Mouse (Mus musculus) small intestine, adult 2 months (tissue): Measurements from ENCODE around the gene Ssx2ip.

ENCODE experiments used
- CTCF ChIP-seq: fragments of 200-500 bp; IDR thresholded peaks from 2 replicates; pipeline ENCODE4 v1.5.1; 2012; ENCODE audit warnings: low read depth, mild to moderate bottlenecking, control low read depth, inconsistent platforms, low read length, moderate library complexity, mixed read lengths; ENCODE audit not compliant: insufficient replicate concordance, insufficient read length; ENCODE audit errors: extremely low read depth
- POLR2A ChIP-seq: fragments of 200-500 bp; IDR thresholded peaks from 2 replicates; pipeline ENCODE4 v1.6.1; 2012; ENCODE audit warnings: low read depth, mild to moderate bottlenecking, control low read depth, inconsistent platforms, low read length, moderate library complexity

DNA sequence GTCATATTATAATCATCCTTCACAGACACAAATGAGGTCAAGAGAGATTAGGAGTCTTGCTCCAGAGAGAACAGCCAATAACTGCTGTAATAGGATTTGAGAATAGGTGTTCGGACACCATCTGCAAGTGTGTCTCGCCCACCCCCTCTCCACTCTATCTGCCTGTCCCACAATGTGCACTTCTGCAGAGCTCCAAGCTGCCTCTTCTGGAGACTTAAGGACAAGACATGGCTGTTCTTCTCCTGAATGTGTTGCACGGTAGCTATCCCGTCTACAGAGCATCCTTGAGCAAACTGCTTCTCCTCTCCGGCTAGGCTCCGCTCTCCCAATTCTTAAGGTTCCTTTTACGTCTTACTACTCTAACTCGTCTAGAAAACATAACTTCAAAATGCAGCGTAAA is 23.0 kb upstream of the Ssx2ip start:
- TF ChIP-seq CTCF, result no peak
- TF ChIP-seq POLR2A, result no peak
